Mouse (Mus musculus): ENCODE results near the gene Ly86. TPM values are rescaled to one million over a fixed set of nuclear protein-coding genes. Genes with fewer than 3 reads are reported as not detected.
A peak's percentile ranks its signal among the peaks of the same experiment; 100 is the strongest.

Ly86 gene
- polyA plus RNA-seq, 1 experiment from 2014 or later, result 5.5 TPM

DNA sequence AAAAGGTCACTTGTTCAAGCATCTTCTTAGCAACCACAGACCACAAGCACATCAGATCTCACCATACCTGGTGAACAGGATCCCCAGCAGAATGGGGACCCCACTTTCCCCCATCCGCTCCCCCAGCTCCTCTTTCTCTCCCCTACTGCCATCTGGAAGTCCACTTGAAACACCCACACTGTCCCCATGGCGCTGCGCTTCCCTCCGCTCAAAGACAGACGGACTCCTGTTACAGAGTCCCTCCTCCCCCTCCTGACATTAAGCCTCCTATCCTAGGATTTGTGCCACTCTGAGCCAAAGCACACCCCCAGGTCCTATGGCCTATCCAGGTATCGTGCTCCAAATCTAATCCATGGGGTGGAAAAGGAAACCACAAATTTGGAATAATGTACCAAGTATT lies 79.9 kb downstream of the Ly86 start:
- no peak for DNase-seq (ENCODE audit: low spot score)
- Histone ChIP-seq H3K9me3 (no peaks in the 10 kb centered on the region), H3K36me3 (no peaks in the 10 kb centered on the region), H3K27ac (no peak overlapping the region), H3K27me3 (ENCODE audit: insufficient read depth, poor library complexity, severe bottlenecking) (no peaks in the 10 kb centered on the region), H3K4me1 (replicated peaks) (no peaks in the 10 kb centered on the region), H3K4me3 (no peak overlapping the region)
- WGBS, result 93% methylated on average over 6 of the region's 6 CpGs

DNA sequence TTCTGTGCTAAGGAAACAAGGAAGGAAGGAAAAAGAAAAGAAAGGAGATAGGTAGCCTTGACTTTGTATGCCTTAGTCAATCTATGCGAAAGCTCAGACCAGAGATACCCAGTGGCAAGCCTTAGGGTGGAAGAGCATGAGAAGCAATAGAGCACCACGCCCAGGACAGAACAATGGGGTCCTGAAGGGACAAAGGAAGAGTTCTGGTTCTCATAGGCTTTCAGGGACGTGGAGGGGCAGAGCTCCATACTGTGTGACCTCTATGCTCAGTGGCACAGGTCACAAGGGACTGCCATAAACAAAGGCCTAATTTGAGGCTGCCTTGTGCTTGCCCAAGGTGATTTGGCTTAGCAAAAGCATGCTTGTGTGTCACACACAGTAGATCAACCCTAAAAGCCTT lies 80.4 kb downstream of the Ly86 start:
- H3K36me3 ChIP-seq, result no peaks in the 10 kb centered on the region
- no peak overlapping the region for H3K27ac ChIP-seq
- H3K27me3 ChIP-seq (ENCODE audit: insufficient read depth, poor library complexity, severe bottlenecking), result no peaks in the 10 kb centered on the region
- WGBS, result 48% methylated on average over 3 of the region's 3 CpGs
- DNase-seq (ENCODE audit: low spot score), result no peak
- H3K9me3 ChIP-seq, result no peaks in the 10 kb centered on the region
- H3K4me3 ChIP-seq, result no peak overlapping the region
- no peaks in the 10 kb centered on the region for H3K4me1 ChIP-seq (replicated peaks)

DNA sequence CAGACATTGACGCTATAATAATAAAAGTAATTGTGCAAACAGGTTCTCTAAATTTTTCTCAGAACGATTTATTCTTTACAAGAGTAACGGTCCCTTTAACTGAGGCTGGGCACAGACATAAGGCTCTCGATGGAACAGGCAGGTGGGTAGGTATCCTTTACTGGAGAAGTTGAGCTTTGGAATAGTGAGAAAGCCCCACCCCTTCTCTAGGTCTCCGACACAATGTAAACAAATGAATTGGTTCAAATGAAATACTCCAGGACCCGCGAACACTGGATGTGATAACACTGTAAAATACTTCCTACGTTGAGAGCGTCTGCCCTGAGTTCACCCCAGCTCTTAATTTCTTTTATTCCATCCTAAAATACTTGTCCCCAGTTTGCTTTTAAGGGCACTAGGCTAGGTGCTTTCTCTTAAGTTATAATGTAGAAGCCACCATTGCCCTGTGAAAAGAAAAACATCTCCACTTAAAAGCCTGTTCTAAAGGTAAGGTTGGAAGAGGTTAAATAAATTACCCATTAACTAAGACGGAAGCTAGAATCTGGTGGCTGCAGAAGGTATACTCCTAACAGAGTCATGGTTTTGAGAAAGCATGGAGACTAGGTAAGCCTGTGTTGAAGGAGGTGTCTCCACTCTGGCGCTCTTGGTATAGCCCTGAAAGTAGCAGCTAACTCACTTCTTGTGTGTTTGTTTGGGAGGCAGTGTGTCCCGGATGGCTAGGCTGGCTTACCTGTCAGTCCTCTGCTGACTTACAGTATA lies 81.7 kb downstream of the Ly86 start:
- no peaks in the 10 kb centered on the region for H3K9me3 ChIP-seq
- H3K4me3 ChIP-seq, result no peak overlapping the region

DNA sequence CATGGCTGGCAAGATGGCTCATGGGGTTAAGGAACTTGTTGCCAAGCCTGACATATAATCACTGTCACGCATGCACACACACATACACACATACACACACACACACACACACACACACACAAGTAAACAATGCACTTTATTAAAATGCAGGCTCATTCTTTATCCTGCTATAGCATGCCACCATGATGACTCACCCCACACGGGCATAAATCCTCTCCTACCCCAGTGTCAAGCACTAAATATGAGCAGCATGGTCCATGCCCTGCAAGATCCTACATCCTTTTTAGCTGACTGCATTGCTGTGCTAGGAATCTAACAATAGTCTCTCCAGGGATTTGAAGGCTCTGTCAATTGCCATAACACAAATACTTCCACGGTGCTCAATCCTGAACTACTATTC lies 83.5 kb downstream of the Ly86 start:
- Histone ChIP-seq H3K4me1 (replicated peaks) (no peaks in the 10 kb centered on the region), H3K27me3 (ENCODE audit: insufficient read depth, poor library complexity, severe bottlenecking) (peaks cover 7% of the 10 kb centered on the region; the same call in 1 of the 2 replicates), H3K27ac (no peak overlapping the region), H3K36me3 (no peaks in the 10 kb centered on the region), H3K4me3 (no peak overlapping the region), H3K9me3 (no peaks in the 10 kb centered on the region)
- WGBS, result 83% methylated on average over 3 of the region's 3 CpGs
- DNase-seq (ENCODE audit: low spot score), result no peak

More for the DNA sequence above, 81.7 kb downstream of the Ly86 start:
- no peak for DNase-seq (ENCODE audit: low spot score)
- Histone ChIP-seq H3K4me1 (replicated peaks) (no peaks in the 10 kb centered on the region), H3K27ac (no peak overlapping the region), H3K27me3 (ENCODE audit: insufficient read depth, poor library complexity, severe bottlenecking) (no peaks in the 10 kb centered on the region), H3K36me3 (no peaks in the 10 kb centered on the region)
- WGBS, result 89% methylated on average over 12 of the region's 12 CpGs

DNA sequence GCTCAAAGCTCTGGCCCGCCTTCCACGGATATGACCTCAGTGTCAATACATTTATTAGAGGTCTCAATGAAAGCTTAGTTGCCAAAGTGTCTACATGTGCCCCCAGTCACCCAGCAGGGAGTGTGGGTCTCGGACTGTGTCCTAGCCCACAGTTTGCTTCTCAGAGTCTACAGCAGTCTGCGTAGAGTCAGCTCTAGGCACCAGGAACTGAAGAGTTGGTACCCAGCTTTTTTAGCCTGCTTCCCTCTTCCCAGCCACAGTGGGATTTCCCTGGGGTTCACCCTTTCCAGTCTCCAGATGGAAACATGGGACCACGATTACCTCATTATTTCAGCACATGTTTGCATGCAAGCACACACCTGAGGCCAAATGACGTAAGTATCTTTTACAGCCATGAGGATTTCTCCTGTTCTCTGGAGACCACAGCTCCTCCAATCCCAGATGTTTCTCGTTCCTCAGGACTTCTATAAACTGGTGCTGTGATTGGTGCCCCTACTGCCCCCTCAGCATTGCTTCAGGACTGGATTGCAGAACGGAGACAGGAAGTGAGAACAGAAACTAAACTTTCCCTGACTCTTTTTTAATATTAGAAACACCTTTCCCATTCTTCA lies 84.8 kb downstream of the Ly86 start:
- no peak for DNase-seq (ENCODE audit: low spot score)
- Histone ChIP-seq H3K36me3 (no peaks in the 10 kb centered on the region), H3K4me3 (no peak overlapping the region), H3K4me1 (replicated peaks) (peaks cover 4% of the 10 kb centered on the region; the same call in 1 of the 2 replicates), H3K9me3 (no peaks in the 10 kb centered on the region), H3K27me3 (ENCODE audit: insufficient read depth, poor library complexity, severe bottlenecking) (peaks cover 14% of the 10 kb centered on the region), H3K27ac (no peak overlapping the region)
- WGBS, result 76% methylated on average over 8 of the region's 8 CpGs

DNA sequence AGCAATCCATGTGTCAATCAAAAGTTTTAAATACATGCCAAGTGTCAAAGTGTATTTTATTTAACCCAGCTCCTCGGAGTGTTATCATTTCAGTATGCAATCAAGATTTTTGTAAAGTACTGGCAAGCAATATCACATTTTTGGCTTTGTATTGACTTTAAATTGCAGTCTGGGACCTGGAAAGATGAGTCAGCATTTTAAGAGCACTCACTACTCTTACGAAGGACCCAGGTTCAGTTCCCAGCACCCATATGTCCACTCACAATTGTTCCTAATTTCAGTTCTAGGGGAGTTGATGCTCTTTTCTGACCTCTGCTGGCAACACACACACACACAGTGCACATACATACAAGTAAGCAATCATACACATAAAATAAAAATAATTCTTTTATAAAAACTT lies 86.7 kb downstream of the Ly86 start:
- H3K9me3 ChIP-seq, result no peaks in the 10 kb centered on the region
- WGBS, result over 99% methylated on average over 2 of the region's 2 CpGs
- no peaks in the 10 kb centered on the region for H3K36me3 ChIP-seq
- no peak overlapping the region for H3K4me3 ChIP-seq
- H3K27ac ChIP-seq, result no peak overlapping the region
- DNase-seq (ENCODE audit: low spot score), result no peak
- peaks cover 13% of the 10 kb centered on the region for H3K4me1 ChIP-seq (replicated peaks)
- peaks cover 34% of the 10 kb centered on the region for H3K27me3 ChIP-seq (ENCODE audit: insufficient read depth, poor library complexity, severe bottlenecking)

DNA sequence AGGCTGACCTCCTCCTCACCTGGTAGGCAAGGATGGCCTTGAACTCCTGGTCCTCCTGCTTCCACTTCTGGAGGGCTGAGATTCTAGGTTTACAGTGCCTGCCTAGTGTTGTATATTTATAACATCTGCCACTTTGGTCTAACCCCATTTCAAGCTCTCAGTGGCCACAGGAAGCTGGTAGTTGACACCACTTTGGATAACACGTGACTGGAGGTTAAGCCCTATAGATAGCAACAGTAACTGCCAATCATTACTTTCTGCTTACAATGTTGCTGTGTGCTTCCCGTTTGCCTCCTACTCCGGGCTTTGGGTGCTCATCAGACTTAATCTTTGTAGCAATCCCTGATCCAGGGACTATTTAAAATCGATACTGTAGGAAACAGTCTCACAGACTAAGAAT lies 87.6 kb downstream of the Ly86 start:
- Histone ChIP-seq H3K36me3 (no peaks in the 10 kb centered on the region), H3K4me1 (replicated peaks) (peaks cover 15% of the 10 kb centered on the region), H3K27ac (no peak overlapping the region), H3K9me3 (no peaks in the 10 kb centered on the region), H3K4me3 (no peak overlapping the region), H3K27me3 (ENCODE audit: insufficient read depth, poor library complexity, severe bottlenecking) (peaks cover 43% of the 10 kb centered on the region)
- WGBS, result 43% methylated on average over 4 of the region's 4 CpGs
- no peak for DNase-seq (ENCODE audit: low spot score)

DNA sequence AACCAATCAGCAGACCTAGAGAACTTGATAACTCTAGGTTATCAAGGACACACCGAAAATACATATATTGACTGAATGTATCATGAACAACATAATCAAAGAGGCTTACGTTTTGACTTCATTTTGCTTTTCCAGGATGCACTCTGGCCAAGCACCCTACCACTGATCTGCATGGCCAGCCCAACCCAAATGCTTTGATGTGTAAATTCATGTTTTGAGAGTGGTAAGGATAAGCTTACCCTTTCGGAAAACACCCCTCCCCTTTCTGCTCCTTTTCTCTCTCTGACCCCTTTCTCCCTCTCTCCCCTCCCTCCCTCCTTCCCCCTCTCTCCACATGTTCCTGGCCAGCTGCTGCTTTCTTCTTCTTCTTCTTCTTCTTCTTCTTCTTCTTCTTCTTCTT lies 88.1 kb downstream of the Ly86 start:
- no peak overlapping the region for H3K4me3 ChIP-seq
- peaks cover 48% of the 10 kb centered on the region for H3K27me3 ChIP-seq (ENCODE audit: insufficient read depth, poor library complexity, severe bottlenecking)
- peaks cover 18% of the 10 kb centered on the region for H3K4me1 ChIP-seq (replicated peaks)
- no peaks in the 10 kb centered on the region for H3K36me3 ChIP-seq
- DNase-seq (ENCODE audit: low spot score), result no peak
- 33% methylated on average over 3 of the region's 3 CpGs for WGBS
- no peaks in the 10 kb centered on the region for H3K9me3 ChIP-seq
- no peak overlapping the region for H3K27ac ChIP-seq

DNA sequence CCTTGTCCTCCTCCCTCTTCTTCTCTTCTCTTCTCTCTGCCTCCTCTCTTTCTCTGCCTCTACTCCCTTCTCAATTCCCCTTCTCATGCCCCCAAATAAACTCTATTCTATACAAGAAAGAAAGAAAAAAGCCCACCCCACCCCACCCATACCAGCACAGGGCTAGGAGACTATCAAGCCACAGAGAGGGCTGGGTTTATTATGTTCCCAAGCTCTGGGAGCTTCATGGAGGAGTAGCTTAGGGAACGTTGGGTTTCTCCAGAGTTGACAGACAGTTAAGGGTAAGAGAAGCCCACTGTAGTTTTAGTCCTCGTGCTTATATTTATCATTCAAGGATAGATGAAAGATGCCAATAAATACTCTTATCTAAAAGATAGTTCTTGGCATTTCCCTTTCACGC lies 88.7 kb downstream of the Ly86 start:
- H3K27me3 ChIP-seq (ENCODE audit: insufficient read depth, poor library complexity, severe bottlenecking), result peaks cover 53% of the 10 kb centered on the region
- DNase-seq (ENCODE audit: low spot score), result no peak
- peaks cover 18% of the 10 kb centered on the region for H3K4me1 ChIP-seq (replicated peaks)
- no peaks in the 10 kb centered on the region for H3K9me3 ChIP-seq
- no peak overlapping the region; the same call in 1 of the 2 replicates for H3K4me3 ChIP-seq
- 12% methylated on average over 3 of the region's 3 CpGs for WGBS
- no peaks in the 10 kb centered on the region for H3K36me3 ChIP-seq
- H3K27ac ChIP-seq, result no peak overlapping the region

DNA sequence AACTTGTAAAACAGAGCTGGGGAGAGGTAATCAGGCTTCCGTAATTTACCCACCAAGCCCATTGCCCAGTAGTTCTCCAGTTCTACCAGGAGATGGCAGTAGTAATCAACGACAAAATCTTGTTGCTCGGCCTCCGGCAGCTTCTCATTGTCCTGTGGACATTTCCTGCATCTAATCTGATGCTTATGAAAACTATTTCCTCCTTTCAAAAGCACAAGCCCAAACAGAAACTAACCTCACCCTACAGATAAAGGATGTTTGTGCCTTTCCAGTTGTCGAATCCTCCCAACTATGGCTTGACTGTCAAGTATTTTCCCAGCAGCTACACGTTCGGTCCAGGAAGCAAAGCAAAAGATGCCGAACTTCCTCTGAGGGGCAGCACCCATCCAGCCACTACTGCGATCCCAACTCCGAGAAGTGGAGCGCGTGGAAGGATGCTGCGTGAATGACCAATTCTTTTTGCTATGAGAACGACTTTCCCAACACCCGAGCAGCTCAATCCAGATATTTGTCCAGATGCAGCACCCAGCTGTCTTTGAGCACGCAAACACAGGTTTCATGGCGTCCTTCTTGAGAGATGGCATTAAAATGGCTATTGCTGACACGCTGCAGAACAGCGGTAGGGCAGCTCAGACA lies 89.2 kb downstream of the Ly86 start:
- no peaks in the 10 kb centered on the region for H3K36me3 ChIP-seq
- under 1% methylated on average over 19 of the region's 19 CpGs for WGBS
- DNase-seq (ENCODE audit: low spot score), result peak; percentile 67
- peak overlapping the region; percentile 58 for H3K4me3 ChIP-seq
- H3K27ac ChIP-seq, result peak overlapping the region; percentile 76
- peaks cover 18% of the 10 kb centered on the region for H3K4me1 ChIP-seq (replicated peaks)
- no peaks in the 10 kb centered on the region for H3K9me3 ChIP-seq
- H3K27me3 ChIP-seq (ENCODE audit: insufficient read depth, poor library complexity, severe bottlenecking), result peaks cover 58% of the 10 kb centered on the region

DNA sequence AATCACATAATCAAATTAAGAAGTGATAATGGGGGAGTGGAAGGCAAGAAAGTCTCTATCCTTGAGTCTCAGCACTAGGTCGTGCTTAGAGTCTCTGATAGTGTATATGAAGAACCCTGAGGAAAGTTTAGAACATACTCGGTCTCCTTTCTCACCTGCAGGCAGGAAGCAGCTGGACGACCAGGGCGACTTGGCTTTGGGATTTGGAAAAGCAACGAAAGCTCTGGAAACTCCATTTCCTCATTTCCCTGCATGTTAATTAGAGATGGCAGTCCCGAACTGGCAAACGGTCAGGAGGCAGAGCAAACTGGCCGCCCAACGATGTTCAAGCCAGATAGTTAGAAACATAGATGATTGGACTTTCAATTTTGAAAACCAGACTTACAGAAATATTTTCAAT lies 89.8 kb downstream of the Ly86 start:
- H3K4me1 ChIP-seq (replicated peaks), result peaks cover 18% of the 10 kb centered on the region
- H3K27ac ChIP-seq, result 0 out of 2 replicates have a peak overlapping the region, but pooled peaks have one; percentile 76
- DNase-seq (ENCODE audit: low spot score), result no peak
- H3K9me3 ChIP-seq, result no peaks in the 10 kb centered on the region
- peaks cover 64% of the 10 kb centered on the region for H3K27me3 ChIP-seq (ENCODE audit: insufficient read depth, poor library complexity, severe bottlenecking)
- peak overlapping the region; percentile 58 for H3K4me3 ChIP-seq
- H3K36me3 ChIP-seq, result no peaks in the 10 kb centered on the region
- 8% methylated on average over 9 of the region's 9 CpGs for WGBS

DNA sequence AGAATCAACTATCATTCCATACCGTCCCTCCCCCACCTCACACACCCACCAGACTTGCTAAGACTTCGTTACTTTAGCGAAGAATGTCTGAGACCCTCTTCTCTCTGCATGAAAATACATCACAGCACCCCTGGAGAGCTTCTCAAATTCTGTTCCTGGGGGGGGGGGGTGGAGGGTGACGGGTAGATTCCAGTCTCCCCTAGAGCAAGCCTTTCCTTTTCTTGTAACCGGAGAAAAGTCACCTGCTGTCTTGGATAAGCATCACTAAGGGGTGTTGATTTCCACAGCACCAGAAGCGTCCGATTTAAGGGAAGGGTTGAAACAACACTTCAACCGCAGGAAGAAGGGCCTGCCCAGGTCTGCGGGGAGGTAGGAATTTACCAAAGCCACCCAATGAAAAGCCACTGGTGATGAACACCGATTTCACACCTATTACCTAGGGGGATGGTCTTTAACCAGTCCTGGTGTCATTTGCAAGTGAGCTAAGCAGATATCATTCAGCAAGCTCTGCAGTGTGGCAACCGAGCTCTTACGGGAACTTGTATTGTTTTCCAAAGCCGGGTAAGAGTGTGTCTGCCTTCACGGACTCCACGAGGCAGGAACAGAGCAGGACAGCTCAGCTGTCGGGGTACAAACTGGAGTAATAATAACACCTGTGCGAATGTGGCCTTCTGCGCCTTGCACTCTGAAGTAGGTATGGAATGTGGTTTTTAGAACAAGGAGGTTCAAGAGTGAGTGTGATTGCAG lies 91.4 kb downstream of the Ly86 start:
- DNase-seq (ENCODE audit: low spot score), result no peak
- Histone ChIP-seq H3K27me3 (ENCODE audit: insufficient read depth, poor library complexity, severe bottlenecking) (peaks cover 80% of the 10 kb centered on the region), H3K27ac (no peak overlapping the region), H3K4me3 (no peak overlapping the region), H3K36me3 (no peaks in the 10 kb centered on the region), H3K9me3 (no peaks in the 10 kb centered on the region), H3K4me1 (replicated peaks) (peaks cover 29% of the 10 kb centered on the region)
- WGBS, result 5% methylated on average over 18 of the region's 18 CpGs

All from hindbrain, embryonic 10.5 days (tissue).